Mouse (Mus musculus) adrenal gland, adult 18-20 months (tissue): ENCODE measurements around the gene Gm7534. TPM values are rescaled to one million over a fixed set of nuclear protein-coding genes. Genes with fewer than 3 reads are reported as not detected.
A peak's percentile ranks its signal among the peaks of the same experiment; 100 is the strongest.

Source experiments
- DNase-seq, 2 experiments: peaks; one replicate each; pipeline ENCODE4 v3.0.0; 2021 to 2022; ENCODE audit warnings: low spot score in 2 of 2
- long read RNA-seq, 2 experiments: library from polyadenylated mRNA; stranded (forward); transcript quantifications; one replicate each; pipeline ENCODE4 v2.0.0; 2021
- total RNA-seq, 2 experiments: library from RNA; stranded (reverse); gene quantifications; 1 replicate in 1 of 2; 2 replicates in 1 of 2; pipeline ENCODE4 v1.2.3; 2021

Gm7534 gene
- total RNA-seq: not detected
- long read RNA-seq, experiment 1: 0 reads
- long read RNA-seq, experiment 2: 0 reads

- no peak for DNase-seq
These were observed at the start of gene Gm7534 for GRCm38 (mm10) chr4:134202904-134203303. TSS of gene Gm7534 (minus strand) at chr4:134203004.

GRCm38 (mm10) chr4:134252131-134252910 is 49.5 kb upstream of the Gm7534 start:
- no peak for DNase-seq

DNA sequence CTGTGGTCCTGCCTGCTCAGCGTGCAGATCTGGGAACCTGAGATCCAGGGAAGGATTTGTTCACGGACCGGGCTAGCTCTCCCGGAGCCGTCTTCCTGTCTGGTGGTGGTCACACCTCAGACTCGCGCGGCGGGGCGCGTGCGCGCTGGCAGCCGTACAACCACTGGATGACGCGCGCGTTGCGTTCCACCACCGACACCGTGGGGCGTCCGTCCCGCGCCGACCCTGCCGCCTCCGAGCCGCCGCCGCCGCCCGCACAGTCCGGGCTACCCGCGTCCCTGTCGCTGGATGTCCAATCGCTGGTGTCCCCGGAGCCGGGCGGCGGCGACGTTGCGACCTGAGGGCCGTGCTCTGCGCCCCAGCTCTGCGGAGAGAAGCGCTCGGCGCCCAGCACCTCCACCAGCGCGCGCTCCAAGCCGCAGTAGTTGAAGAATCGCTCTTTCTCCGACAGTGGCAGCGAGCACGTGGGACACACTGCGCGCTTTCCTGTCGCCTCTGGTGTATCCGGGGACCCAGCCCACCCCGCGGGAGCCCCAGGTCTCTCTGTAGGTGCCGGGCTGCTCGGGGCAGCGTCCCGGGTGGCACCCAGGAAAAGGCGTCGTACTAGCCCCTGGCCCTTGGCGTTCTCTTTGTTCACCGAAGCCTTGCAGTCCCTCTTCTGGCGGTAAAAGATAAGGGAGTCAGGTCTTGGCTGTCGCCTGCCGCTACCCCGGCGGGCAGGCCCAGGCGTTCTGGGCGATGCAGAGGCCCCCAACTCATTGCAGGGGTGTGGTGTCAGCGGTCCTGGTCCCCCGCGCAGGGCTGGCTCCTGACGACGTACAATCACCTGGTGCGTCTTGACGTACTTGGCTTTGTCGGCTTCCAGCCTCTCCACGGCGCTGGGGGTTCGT is 48.7 kb upstream of the Gm7534 start:
- no peak for DNase-seq

DNA sequence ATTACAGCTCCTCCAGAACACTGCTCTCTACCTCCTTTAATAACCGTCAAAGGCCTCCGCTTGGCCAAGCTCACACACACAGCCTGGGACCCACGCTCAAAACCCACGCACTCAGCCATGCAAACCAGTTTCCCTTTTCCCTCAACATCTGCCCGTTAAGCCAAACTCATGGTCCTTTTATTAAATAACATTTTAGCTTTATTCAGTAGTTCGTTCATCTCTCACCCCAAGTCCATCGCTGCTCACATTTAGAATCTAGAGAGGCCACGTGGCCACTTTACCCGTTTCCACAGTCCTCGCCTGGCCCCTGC is 48.1 kb upstream of the Gm7534 start:
- no peak for DNase-seq

DNA sequence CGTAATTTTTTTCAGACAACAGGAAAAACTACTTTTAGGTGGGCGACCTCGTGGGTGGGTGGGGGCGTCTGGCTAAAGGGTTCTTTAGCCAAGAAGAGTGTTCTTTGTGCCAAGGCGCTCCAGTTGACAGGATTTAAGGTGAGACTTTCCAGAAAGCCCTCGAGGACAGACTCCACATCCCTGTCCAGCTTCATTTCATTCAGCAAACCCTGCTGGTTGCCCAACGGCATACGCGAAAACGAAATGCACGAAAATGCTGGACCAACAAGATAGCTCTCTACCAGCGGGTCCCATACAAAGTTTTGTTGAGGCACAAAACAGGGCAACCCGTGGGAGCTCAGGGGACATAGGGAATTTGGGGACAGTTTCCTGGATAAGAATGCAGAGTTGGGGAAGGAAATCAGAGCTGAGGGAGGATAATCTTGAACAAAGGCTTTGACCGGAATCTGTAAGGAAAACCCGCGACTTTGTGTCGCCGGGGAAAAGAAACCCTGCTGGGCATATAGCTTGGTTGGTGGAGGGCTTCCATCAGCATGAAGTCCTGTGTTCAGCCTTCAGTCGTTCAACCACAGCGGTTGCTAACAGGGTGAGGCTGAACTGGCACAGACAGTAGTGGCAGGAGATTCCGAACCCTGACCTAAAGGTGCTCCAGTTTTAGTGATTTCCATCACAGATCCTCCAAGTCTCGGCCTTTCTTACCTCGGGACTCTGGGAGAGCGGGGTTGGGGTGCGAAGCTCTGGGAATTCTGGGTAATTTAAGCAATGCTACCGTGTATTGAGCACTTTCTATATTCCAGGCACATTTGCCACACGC is 47.5 kb upstream of the Gm7534 start:
- DNase-seq: no peak

GRCm38 (mm10) chr4:134249651-134250050 is 46.8 kb upstream of the Gm7534 start:
- peak; percentile 75 to 81 for DNase-seq

GRCm38 (mm10) chr4:134246719-134247258 is 44.0 kb upstream of the Gm7534 start, which contains the start of gene Gm30191:
TSS of gene Gm30191 (plus strand) at chr4:134246935.
- no peak for DNase-seq

DNA sequence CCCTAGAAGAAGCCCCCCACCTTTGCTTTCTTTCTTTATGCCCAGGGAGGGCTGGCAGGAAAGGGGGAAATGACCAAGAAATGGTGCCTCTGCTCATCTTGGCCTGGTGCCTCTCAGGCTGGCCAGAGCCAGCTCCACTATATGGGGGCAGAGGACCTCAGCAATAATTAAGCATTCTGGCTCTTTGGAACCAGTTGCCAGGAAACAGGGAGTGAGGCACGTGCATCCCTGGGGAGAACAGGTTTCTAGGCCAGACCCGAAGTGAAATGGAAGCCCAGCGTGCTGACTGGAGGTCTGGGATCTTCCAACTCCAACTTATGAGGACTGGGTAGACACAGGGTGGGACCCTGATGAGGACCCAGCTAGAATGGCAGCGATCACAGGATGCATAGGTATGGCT is 43.5 kb upstream of the Gm7534 start:
- no peak for DNase-seq

GRCm38 (mm10) chr4:134245148-134245843 is 42.5 kb upstream of the Gm7534 start, which contains the start of gene Zfp593:
TSS of gene Zfp593 (minus strand) at chr4:134245592.
- peak; percentile 97 to 98 for DNase-seq

GRCm38 (mm10) chr4:134243516-134244250 is 40.9 kb upstream of the Gm7534 start, which contains the start of gene E130218I03Rik:
TSS of gene E130218I03Rik (plus strand) at chr4:134243662.
- DNase-seq: no peak

DNA sequence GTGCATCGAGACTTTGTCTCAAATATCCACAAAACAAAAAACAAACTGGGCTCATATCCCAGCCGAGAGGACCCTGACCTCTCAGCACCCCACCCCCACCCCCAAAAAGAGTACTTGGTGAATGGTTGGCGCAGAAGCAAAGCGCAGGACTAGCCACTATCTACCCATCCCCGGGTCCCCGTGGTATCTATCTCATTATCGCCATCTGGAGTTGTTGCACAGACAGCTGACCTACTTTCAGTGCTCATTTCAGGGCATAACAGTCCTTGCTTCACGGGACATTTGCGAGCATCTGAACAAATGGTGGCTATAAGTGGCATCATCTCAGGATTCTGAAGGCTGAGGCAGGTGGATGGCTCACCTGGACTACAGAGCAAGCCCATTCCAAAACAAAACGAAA is 35.9 kb upstream of the Gm7534 start:
- DNase-seq: no peak

DNA sequence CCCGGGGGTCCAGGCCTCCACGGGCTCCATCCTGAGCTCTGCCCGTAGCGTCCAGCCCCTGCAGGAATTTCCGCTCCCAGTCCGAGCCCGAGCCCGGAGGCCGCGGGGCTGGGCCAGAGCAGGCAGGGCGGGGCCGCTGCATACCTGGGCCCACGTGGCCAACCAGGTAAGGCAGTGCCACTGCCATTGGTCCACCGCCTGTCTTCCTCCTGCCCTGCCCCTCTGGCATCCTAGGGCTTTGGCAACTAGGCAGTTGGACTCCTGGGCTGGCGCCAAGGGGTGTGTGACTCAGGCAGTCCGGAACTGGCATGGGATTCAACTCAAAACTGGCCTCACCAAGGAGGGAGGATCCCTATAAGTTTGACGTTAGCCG is 35.5 kb upstream of the Gm7534 start, which contains the start of gene Cnksr1:
Gene Cnksr1, minus strand, starts transcription at position 121 of the 373 bp plus-strand sequence.
- peak; percentile 72 to 74 for DNase-seq

- no peak for DNase-seq
These were observed 34.9 kb upstream of the Gm7534 start for GRCm38 (mm10) chr4:134237582-134238278.

- DNase-seq: no peak
These were observed 32.1 kb upstream of the Gm7534 start for GRCm38 (mm10) chr4:134234876-134235275.

GRCm38 (mm10) chr4:134230431-134230830 is 27.6 kb upstream of the Gm7534 start:
- DNase-seq: no peak

DNA sequence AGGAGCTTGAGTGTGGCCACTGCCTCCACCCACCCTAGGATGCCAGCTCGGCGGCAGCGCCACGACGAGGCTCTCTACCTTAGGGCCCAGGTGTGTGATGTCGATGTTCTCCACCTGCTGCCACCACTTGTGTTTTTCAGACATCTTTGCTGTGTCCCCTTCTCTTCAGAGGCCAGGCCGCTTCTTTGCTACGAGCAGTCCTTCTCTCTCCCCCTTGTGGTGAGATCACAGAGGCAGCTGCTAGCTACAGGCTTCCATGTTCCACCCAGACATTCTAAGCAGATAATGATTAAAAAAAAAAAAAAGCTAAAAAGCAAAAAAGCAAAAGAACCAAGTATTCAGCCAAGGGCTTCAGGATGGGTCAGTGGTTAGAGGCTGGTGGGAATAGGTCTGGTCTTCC is 24.4 kb upstream of the Gm7534 start, which contains the start of gene Catsper4:
Gene Catsper4, minus strand, starts transcription at position 190 of the 400 bp plus-strand sequence.
- no peak for DNase-seq

DNA sequence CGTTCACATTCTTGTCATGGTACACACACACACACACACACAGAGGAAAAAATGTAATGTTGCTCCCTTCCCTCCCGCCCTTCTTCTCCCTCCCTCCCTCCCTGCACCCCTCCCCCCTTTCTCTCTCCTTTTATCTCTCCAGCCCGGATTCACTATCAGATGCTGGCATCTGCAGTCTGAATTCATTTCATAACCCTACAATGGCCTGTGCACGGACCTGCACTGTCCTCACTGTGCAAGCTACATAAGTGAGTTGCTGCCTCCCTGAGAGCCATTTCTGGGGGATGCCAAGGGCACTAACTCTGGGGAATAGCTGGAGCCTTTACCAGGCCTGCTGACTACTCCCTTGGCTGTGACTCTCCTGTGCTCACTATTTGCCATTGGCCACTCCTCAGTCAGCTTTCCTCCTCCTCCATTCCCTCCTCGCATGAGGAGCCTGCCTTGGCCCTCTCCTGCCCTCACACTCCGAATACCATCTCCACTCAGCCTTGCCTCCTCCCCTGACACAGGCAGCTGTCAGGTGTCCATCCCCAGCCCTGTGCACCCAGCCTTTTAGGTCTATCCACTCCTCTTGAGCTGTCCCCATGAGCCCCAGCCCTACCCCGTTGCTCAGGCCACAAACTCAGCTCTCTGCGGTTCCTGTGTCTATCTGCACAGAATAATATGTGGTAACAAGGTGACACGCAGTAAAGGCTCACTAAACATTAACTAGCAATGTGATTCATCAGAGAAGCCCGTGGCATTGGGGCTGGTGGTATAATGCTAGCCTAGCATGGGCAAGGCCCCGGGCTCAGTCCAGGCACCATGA is 20.2 kb upstream of the Gm7534 start:
- DNase-seq: no peak
